Mouse (Mus musculus): Measurements from ENCODE around the gene Neo1. TPM values are rescaled to one million over a fixed set of nuclear protein-coding genes. Genes with fewer than 3 reads are reported as not detected.

Gene Neo1
- polyA plus RNA-seq, 1 experiment from 2014 or later, result 49.6 TPM

DNA sequence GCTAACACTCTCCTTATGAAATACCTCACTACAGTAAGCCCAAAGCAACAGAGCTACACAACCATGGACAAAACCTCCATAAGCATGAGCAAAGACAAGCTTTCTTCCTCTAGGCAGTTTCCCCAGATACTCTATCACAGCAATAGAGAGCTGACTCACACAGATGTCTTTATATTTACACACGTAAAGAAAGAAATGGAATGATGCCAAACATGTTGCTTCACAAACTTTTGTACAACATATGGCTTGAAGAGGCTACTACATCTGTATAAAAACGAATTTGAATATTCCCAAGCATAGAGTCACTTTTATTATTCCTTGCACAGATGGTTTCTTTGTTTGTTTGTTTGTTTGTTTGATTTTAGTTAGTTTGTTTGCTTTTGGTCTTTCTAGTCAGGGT, 101.5 kb downstream of the Neo1 start:
- ATAC-seq (ENCODE audit: low FRiP score, low TSS enrichment), result no peak
- no peak overlapping the region for H3K27ac ChIP-seq (ENCODE audit: low read depth, low read length)
- no peak overlapping the region for H3K4me3 ChIP-seq (ENCODE audit: low read length)
- H3K9me3 ChIP-seq (ENCODE audit: control insufficient read depth, low read length), result no peaks in the 10 kb centered on the region
- WGBS, result 74% methylated on average over 2 of the region's 2 CpGs
- no peaks in the 10 kb centered on the region for H3K27me3 ChIP-seq (ENCODE audit: control insufficient read depth, insufficient read depth, low read length)
- no peak overlapping the region for H3K9ac ChIP-seq (ENCODE audit: low read depth, low read length)
- peaks cover 10% of the 10 kb centered on the region; the same call in 1 of the 2 replicates for H3K36me3 ChIP-seq (ENCODE audit: control insufficient read depth, insufficient read depth, low read length)
- no peaks in the 10 kb centered on the region for H3K4me1 ChIP-seq (ENCODE audit: control insufficient read depth, insufficient read depth, low read length)
- H3K4me2 ChIP-seq (replicated peaks; ENCODE audit: low read depth, low read length), result no peak overlapping the region

DNA sequence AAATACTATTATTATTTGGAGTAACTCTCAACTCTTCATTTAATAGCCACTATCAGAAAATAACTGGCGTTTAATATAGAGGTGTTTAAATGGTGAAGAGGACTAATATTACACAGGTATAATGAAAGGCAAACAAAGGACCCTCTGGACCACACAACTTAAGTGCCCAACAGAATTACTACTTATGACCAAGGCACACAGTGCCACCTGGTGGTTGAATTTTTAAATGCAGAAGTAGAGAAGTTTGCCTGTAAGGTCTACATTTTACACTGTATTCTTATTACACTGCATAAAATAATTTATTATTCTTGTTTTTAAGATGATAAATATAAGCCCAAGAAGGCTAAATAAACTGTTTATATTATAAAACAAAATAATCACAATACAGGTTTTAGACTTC, 108.1 kb downstream of the Neo1 start:
- Histone ChIP-seq H3K9ac (ENCODE audit: low read depth, low read length) (no peak overlapping the region), H3K4me2 (replicated peaks; ENCODE audit: low read depth, low read length) (no peak overlapping the region), H3K27ac (ENCODE audit: low read depth, low read length) (no peak overlapping the region), H3K4me1 (ENCODE audit: control insufficient read depth, insufficient read depth, low read length) (no peaks in the 10 kb centered on the region), H3K27me3 (ENCODE audit: control insufficient read depth, insufficient read depth, low read length) (no peaks in the 10 kb centered on the region), H3K9me3 (ENCODE audit: control insufficient read depth, low read length) (no peaks in the 10 kb centered on the region), H3K36me3 (ENCODE audit: control insufficient read depth, insufficient read depth, low read length) (peaks cover 13% of the 10 kb centered on the region; the same call in 1 of the 2 replicates), H3K4me3 (ENCODE audit: low read length) (no peak overlapping the region)
- 25% methylated on average over 1 of the region's 1 CpGs for WGBS
- no peak for ATAC-seq (ENCODE audit: low FRiP score, low TSS enrichment)

DNA sequence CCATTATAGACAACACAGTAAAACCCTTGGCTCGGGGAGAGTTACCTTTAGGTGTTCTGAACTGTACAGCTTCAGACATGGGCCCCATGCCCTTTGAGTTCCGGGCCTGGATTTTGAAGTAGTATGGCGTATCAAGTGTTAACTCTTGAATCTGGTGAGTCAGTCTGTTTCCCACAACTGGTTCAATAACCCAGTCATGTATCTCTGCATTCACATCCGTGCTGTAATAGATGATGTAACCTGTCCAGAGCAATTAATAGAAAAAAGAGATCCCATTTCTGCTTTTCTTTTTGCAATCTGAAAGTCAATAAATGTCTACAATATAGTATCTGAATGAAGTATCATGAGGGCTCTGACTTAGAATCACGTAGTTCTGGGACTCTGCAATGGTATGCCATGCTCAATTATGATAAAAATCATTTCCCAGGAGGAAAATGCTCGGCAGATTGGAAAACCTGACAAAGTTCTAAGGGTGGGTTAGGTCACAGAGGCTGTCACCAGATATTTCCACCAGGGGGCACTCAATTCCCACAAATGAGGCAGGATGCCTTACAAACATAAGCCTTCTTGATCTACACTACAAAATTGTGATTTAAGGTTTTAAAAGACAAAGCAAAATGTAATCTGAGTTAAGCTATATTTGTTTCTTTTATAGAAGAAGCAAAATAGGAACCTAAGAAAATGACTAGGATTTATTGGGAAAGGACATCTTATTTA, 133.2 kb downstream of the Neo1 start:
- no peak overlapping the region for H3K27ac ChIP-seq (ENCODE audit: low read depth, low read length)
- H3K4me2 ChIP-seq (replicated peaks; ENCODE audit: low read depth, low read length), result no peak overlapping the region
- H3K36me3 ChIP-seq (ENCODE audit: control insufficient read depth, insufficient read depth, low read length), result peaks cover 33% of the 10 kb centered on the region
- no peak overlapping the region for H3K9ac ChIP-seq (ENCODE audit: low read depth, low read length)
- no peak overlapping the region for H3K4me3 ChIP-seq (ENCODE audit: low read length)
- WGBS, result 67% methylated on average over 6 of the region's 6 CpGs
- H3K4me1 ChIP-seq (ENCODE audit: control insufficient read depth, insufficient read depth, low read length), result no peaks in the 10 kb centered on the region
- H3K27me3 ChIP-seq (ENCODE audit: control insufficient read depth, insufficient read depth, low read length), result no peaks in the 10 kb centered on the region
- ATAC-seq (ENCODE audit: low FRiP score, low TSS enrichment), result no peak
- no peaks in the 10 kb centered on the region for H3K9me3 ChIP-seq (ENCODE audit: control insufficient read depth, low read length)

DNA sequence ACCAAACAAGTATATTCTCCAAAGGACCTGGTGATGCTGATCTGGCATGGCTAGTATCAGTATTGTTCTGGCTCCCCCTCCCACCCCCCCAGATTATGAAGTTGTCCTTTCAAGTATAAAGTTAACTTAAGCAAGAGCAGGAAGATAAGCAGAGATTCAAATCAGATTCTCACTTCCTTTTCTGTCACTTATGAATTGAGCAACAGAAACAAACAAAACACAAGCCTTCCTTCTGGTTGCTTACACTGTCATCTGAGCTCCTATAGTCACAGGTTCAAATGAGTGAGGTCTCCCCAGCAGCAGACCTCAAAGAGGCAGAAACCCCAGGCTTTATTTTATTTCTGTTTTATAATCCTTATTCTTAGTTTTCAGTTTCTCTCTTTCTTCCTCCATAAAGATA, 136.6 kb downstream of the Neo1 start:
- H3K27ac ChIP-seq (ENCODE audit: low read depth, low read length), result no peak overlapping the region
- H3K4me3 ChIP-seq (ENCODE audit: low read length), result no peak overlapping the region
- H3K4me2 ChIP-seq (replicated peaks; ENCODE audit: low read depth, low read length), result no peak overlapping the region
- no peaks in the 10 kb centered on the region for H3K27me3 ChIP-seq (ENCODE audit: control insufficient read depth, insufficient read depth, low read length)
- H3K9ac ChIP-seq (ENCODE audit: low read depth, low read length), result no peak overlapping the region
- no peak for ATAC-seq (ENCODE audit: low FRiP score, low TSS enrichment)
- H3K9me3 ChIP-seq (ENCODE audit: control insufficient read depth, low read length), result no peaks in the 10 kb centered on the region
- H3K36me3 ChIP-seq (ENCODE audit: control insufficient read depth, insufficient read depth, low read length), result peaks cover 19% of the 10 kb centered on the region
- H3K4me1 ChIP-seq (ENCODE audit: control insufficient read depth, insufficient read depth, low read length), result no peaks in the 10 kb centered on the region

DNA sequence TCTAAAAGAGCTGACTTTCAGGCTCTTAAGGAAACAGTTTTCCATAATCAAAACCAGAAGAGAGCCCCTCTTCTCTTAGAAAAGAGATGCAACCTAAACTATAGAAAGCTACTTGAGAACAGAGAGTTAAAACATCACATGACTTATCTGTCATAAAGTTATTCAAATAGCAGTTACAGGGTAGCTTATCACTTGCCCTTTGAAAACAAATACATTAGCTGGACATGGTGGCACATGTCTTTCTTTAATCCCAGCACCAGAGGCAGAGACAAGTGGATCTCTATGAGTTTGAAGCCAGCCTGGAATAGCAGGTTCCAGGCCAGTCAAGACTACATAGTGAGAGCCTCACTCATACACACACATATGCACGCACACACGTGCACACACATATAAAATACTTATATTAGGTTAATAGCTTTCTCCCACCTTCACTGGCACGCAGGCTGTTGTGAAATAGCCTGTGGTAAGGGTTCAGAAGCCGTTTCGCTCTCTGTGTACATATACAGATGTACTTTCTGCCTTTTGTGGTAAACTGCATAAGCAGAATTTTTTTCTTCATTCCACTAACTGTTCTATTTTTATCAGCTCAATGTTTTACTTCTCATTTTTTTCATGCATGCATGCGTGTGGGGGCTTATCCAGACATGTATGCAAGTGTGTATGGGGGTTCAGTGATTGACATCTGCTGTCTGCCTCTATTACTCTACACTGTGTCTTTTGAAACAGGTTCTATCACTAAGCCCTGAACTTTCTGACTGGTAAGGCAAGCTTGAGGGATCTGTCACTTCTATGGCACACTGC, 144.2 kb downstream of the Neo1 start:
- no peak for ATAC-seq (ENCODE audit: low FRiP score, low TSS enrichment)
- peaks cover 50% of the 10 kb centered on the region for H3K36me3 ChIP-seq (ENCODE audit: control insufficient read depth, insufficient read depth, low read length)

DNA sequence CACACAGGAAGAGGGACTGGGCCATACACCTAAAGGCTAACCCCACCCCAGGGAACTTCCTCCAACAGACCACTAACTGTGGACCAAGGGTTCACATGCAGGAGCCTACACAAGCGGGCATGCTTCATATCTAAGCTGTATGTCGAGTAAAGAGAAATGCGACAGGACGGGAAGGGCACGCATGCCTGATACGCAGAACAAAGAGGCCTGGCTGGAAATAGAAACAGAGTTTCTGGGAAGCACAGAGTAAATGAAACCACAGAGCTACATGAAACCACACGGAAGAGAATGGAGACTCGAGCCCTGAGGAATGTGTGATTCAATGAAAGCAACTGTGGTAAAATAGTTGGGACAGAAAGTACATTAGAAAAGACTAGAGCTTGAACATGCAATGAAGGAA, 145.3 kb downstream of the Neo1 start:
- H3K4me3 ChIP-seq (ENCODE audit: low read length), result no peak overlapping the region
- ATAC-seq (ENCODE audit: low FRiP score, low TSS enrichment), result no peak
- peaks cover 52% of the 10 kb centered on the region for H3K36me3 ChIP-seq (ENCODE audit: control insufficient read depth, insufficient read depth, low read length)
- no peaks in the 10 kb centered on the region for H3K27me3 ChIP-seq (ENCODE audit: control insufficient read depth, insufficient read depth, low read length)
- WGBS, result 96% methylated on average over 8 of the region's 8 CpGs
- H3K27ac ChIP-seq (ENCODE audit: low read depth, low read length), result no peak overlapping the region
- no peak overlapping the region for H3K4me2 ChIP-seq (replicated peaks; ENCODE audit: low read depth, low read length)
- no peaks in the 10 kb centered on the region for H3K4me1 ChIP-seq (ENCODE audit: control insufficient read depth, insufficient read depth, low read length)
- H3K9ac ChIP-seq (ENCODE audit: low read depth, low read length), result no peak overlapping the region
- no peaks in the 10 kb centered on the region for H3K9me3 ChIP-seq (ENCODE audit: control insufficient read depth, low read length)

More for the DNA sequence above, 144.2 kb downstream of the Neo1 start:
- H3K4me1 ChIP-seq (ENCODE audit: control insufficient read depth, insufficient read depth, low read length), result no peaks in the 10 kb centered on the region
- no peaks in the 10 kb centered on the region for H3K27me3 ChIP-seq (ENCODE audit: control insufficient read depth, insufficient read depth, low read length)
- no peak overlapping the region for H3K4me3 ChIP-seq (ENCODE audit: low read length)
- 96% methylated on average over 6 of the region's 6 CpGs for WGBS
- H3K27ac ChIP-seq (ENCODE audit: low read depth, low read length), result no peak overlapping the region
- H3K9ac ChIP-seq (ENCODE audit: low read depth, low read length), result no peak overlapping the region
- no peaks in the 10 kb centered on the region for H3K9me3 ChIP-seq (ENCODE audit: control insufficient read depth, low read length)
- H3K4me2 ChIP-seq (replicated peaks; ENCODE audit: low read depth, low read length), result no peak overlapping the region

DNA sequence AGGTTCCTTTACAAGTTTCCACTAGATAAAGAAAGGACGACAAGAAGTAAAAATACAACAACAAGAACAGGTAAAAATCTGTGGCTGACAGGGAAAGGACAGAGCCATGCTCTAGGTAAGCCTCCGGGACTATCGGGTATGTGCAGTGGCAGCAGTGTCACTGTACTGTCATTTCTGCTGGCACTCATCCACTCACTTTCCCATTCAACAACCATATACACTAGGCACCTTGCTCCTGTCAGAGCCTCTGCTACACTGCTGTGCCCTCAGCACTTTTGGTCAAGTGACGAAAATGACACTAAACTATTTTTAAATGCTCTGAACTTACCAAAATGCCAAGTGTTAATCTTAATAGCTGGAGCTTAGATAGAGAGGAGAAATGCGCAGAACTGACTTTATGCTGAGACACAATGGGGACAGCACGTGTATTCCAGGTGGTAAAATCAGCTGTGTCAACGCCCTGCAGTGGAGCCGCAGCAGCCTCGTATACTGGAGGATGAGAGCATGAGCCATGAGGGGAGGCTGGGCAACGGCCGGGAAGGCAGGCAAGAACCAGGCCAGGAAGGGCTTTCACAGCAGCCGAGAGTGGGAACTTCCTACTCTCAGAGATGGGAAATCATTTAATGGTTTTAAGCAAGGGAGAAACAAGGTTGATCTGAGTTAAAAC, 146.3 kb downstream of the Neo1 start:
- Histone ChIP-seq H3K4me2 (replicated peaks; ENCODE audit: low read depth, low read length) (no peak overlapping the region), H3K9ac (ENCODE audit: low read depth, low read length) (no peak overlapping the region), H3K27me3 (ENCODE audit: control insufficient read depth, insufficient read depth, low read length) (no peaks in the 10 kb centered on the region), H3K9me3 (ENCODE audit: control insufficient read depth, low read length) (no peaks in the 10 kb centered on the region), H3K4me3 (ENCODE audit: low read length) (no peak overlapping the region), H3K36me3 (ENCODE audit: control insufficient read depth, insufficient read depth, low read length) (peaks cover 55% of the 10 kb centered on the region), H3K4me1 (ENCODE audit: control insufficient read depth, insufficient read depth, low read length) (no peaks in the 10 kb centered on the region), H3K27ac (ENCODE audit: low read depth, low read length) (no peak overlapping the region)
- no peak for ATAC-seq (ENCODE audit: low FRiP score, low TSS enrichment)
- 90% methylated on average over 12 of the region's 12 CpGs for WGBS

DNA sequence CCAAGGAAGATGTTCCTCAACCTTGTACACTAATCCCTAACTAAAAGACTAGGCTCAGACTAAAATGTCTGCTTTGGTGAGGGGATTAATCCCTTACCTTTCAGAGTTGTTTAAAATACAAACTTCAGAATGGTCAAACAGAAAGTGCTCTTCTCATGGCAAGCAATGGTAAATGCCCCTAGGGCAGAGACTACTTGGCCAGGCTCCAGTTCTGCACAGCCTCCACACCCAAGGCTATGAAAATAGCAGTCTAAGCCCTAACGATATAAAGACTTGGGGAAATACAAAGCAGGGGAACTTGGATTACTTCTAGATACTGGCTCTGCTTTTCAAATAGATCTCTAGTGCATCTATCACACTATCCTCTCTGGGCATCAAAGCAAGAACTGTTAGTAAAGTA, 153.6 kb downstream of the Neo1 start:
- Histone ChIP-seq H3K36me3 (ENCODE audit: control insufficient read depth, insufficient read depth, low read length) (peaks cover 67% of the 10 kb centered on the region), H3K27me3 (ENCODE audit: control insufficient read depth, insufficient read depth, low read length) (no peaks in the 10 kb centered on the region), H3K9me3 (ENCODE audit: control insufficient read depth, low read length) (no peaks in the 10 kb centered on the region), H3K27ac (ENCODE audit: low read depth, low read length) (no peak overlapping the region), H3K4me1 (ENCODE audit: control insufficient read depth, insufficient read depth, low read length) (no peaks in the 10 kb centered on the region), H3K9ac (ENCODE audit: low read depth, low read length) (no peak overlapping the region), H3K4me3 (ENCODE audit: low read length) (no peak overlapping the region), H3K4me2 (replicated peaks; ENCODE audit: low read depth, low read length) (no peak overlapping the region)
- ATAC-seq (ENCODE audit: low FRiP score, low TSS enrichment), result no peak
- WGBS, result 76% methylated on average over 1 of the region's 1 CpGs

DNA sequence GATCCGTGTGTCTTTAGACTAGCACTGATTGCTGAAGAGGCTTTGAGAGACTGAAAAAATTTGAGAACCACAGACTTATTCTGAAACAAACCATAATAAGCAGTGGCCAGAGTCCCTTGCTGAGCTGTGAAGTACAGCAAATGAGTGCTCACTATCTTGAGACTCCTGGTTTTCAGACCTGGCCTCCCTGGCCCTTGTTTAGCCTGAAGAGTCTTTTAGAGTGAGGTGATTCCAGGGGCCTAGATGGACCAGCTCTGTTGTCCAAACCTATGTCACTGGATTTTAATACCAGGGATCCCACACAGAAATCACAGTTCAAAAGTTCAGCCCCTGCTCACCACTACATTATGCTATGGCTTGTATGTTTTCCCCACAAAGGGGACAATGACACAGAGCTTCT, 156.4 kb downstream of the Neo1 start:
- no peaks in the 10 kb centered on the region for H3K9me3 ChIP-seq (ENCODE audit: control insufficient read depth, low read length)
- no peak overlapping the region for H3K4me2 ChIP-seq (replicated peaks; ENCODE audit: low read depth, low read length)
- H3K27ac ChIP-seq (ENCODE audit: low read depth, low read length), result no peak overlapping the region
- ATAC-seq (ENCODE audit: low FRiP score, low TSS enrichment), result no peak
- H3K9ac ChIP-seq (ENCODE audit: low read depth, low read length), result no peak overlapping the region
- H3K4me1 ChIP-seq (ENCODE audit: control insufficient read depth, insufficient read depth, low read length), result no peaks in the 10 kb centered on the region
- 90% methylated on average over 1 of the region's 1 CpGs for WGBS
- H3K27me3 ChIP-seq (ENCODE audit: control insufficient read depth, insufficient read depth, low read length), result no peaks in the 10 kb centered on the region
- H3K4me3 ChIP-seq (ENCODE audit: low read length), result no peak overlapping the region
- peaks cover 78% of the 10 kb centered on the region for H3K36me3 ChIP-seq (ENCODE audit: control insufficient read depth, insufficient read depth, low read length)

Measured in kidney, embryonic 14.5 days (tissue).